Mouse (Mus musculus): ENCODE results near the gene Zfp784.

- TF ChIP-seq CTCF (IDR thresholded peaks at IDR 0.05; ENCODE audit: borderline replicate concordance, insufficient read depth, low read depth, low read length) (no peak), POLR2A (IDR thresholded peaks at IDR 0.05; ENCODE audit: borderline replicate concordance, insufficient read depth, low read length) (peak; percentile 50; the same call in 1 of the 2 replicates)
Observed at GRCm38 (mm10) chr7:5020000-5020681, 18.1 kb downstream of the Zfp784 start, which contains the start of the genes Zfp865 and Ccdc106.
